Mouse (Mus musculus): Measurements from ENCODE around the gene Ccr7. TPM values are rescaled to one million over a fixed set of nuclear protein-coding genes. Genes with fewer than 3 reads are reported as not detected.

The Ccr7 gene
- total RNA-seq, 2 experiments from 2014 or later = 0.14 to 0.23 TPM

Other genes with a start within 250 kb of the Ccr7 start
- gene Cdc6, start 247.3 kb downstream of the Ccr7 start, total RNA-seq (2021) = 1 to 10 TPM; 2.3 to 3.5 TPM
- gene Rara, start 227.3 kb downstream of the Ccr7 start, total RNA-seq (2021) = 10 to 100 TPM; 22.6 to 31.5 TPM
- gene Gjd3, start 172.1 kb downstream of the Ccr7 start, total RNA-seq (2021) = not detected
- gene Top2a, start 130.9 kb downstream of the Ccr7 start, total RNA-seq (2021) = 10 to 100 TPM; 33.9 to 43.9 TPM
- gene Igfbp4, start 113.8 kb downstream of the Ccr7 start, total RNA-seq (2021) = 100 to 1,000 TPM; 172 to 198 TPM
- gene Tns4, start 65.8 kb downstream of the Ccr7 start, total RNA-seq (2021) = not detected
- 10 to 100 TPM; 55.5 to 63.5 TPM for gene Smarce1, start 75.9 kb upstream of the Ccr7 start, total RNA-seq (2021)
- 10 to 100 TPM in 1 of 2 experiments, 1 to 10 TPM in 1; 9.3 to 11.7 TPM for gene Krt222, start 89.0 kb upstream of the Ccr7 start, total RNA-seq (2021)
- gene Krt24, start 130.2 kb upstream of the Ccr7 start, total RNA-seq (2021) = not detected
- gene Krt25, start 167.9 kb upstream of the Ccr7 start, total RNA-seq (2021) = under 1 TPM in 1 of 2 experiments, not detected in 1; 0.14 TPM
- not detected for gene Krt26, start 182.9 kb upstream of the Ccr7 start, total RNA-seq (2021)
- gene Krt27, start 196.0 kb upstream of the Ccr7 start, total RNA-seq (2021) = not detected
- gene Krt28, start 219.8 kb upstream of the Ccr7 start, total RNA-seq (2021) = under 1 TPM in 1 of 2 experiments, not detected in 1; 0.16 TPM
- gene Krt10, start 234.3 kb upstream of the Ccr7 start, total RNA-seq (2021) = 1 to 10 TPM; 5.6 to 6.6 TPM

All from gastrocnemius, postnatal 10 days (tissue).